Mouse (Mus musculus): ENCODE results near the gene N4bp3.
"Not testable (repeated sequence)": the region's sequence is repeated elsewhere in the genome, so short reads cannot be mapped to it uniquely, and the experiment has no call there.

GRCm38 (mm10) chr11:51609940-51610339 lies 40.7 kb downstream of the N4bp3 start:
- not testable (repeated sequence) for TF ChIP-seq EP300 (IDR thresholded peaks at IDR 0.05; ENCODE audit: insufficient read depth, low read depth, low read length); CTCF (IDR thresholded peaks at IDR 0.05; ENCODE audit: low read depth, low read length)
